Mouse (Mus musculus): ENCODE data around the gene Scgb2b2.

The Scgb2b2 gene

DNA sequence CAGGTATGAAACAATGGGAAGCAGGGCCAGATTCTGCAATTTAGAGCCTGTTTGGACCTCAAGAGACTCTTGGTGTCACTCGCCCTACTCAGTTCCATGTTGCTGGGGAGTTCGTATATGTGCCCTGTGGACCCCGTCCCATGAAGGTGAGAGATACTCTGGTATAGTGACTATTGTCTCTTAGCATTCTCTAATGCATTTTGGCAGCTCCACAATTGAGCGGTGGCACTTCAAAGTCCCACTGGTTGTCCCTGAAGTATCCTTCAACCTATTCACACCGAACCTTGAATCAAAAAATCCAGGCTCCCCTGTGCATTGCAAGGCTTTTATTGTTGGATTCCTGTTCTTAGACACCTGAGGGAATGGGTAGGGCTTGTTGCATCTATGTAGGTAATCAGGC, at the start of gene Scgb2b2:
Gene Scgb2b2 (plus strand): TSS at position 301 of the 400 bp plus-strand sequence.
- DNase-seq (ENCODE audit: low read depth, low spot score): no peak

DNA sequence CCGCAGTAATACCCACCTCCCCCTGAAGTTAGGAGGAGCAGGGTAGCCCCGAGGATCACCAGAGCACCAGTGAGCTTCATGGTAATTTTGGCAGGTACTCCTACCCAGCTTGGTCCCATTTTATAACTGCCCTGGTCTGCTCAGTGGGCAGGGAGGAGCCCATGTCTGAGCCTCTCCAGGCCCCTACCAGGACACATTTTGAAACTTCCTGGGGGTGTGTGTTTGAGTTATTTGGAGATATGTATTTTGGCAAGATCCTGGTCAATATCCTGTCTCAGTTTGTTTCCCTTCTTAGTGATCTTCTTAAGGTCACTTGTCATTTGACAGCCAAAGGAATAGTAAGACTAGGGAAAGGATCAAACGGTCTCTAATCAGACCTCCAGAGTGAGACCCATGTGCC, 1.4 kb downstream of the Scgb2b2 start, which contains the start of gene Scgb1b2:
Gene Scgb1b2 (minus strand): TSS at position 101 of the 400 bp plus-strand sequence.
- DNase-seq (ENCODE audit: low read depth, low spot score): no peak
